Mouse (Mus musculus) stomach, postnatal 0 days (tissue): ENCODE results near the gene Primpol. TPM values are rescaled to one million over a fixed set of nuclear protein-coding genes. Genes with fewer than 3 reads are reported as not detected.

Experiments used
- ATAC-seq: fragments of 200-750 bp; cut with Nextera tagmentation; 2 replicates; pipeline ENCODE4 v1.8.0; 2017; ENCODE audit not compliant: low FRiP score, low TSS enrichment
- DNase-seq: peaks from one replicate; pipeline ENCODE4 v3.0.0-alpha.2; 2016; ENCODE audit warnings: low spot score
- H3K27ac ChIP-seq: fragments of 300-500 bp; sonication (generic); replicated peaks from 2 replicates; pipeline ENCODE4 v1.5.1; 2014; ENCODE audit warnings: mild to moderate bottlenecking, control low read depth
- H3K27me3 ChIP-seq: fragments of 300-500 bp; sonication (generic); 2 replicates; pipeline ENCODE4 v1.6.1; 2014; ENCODE audit warnings: low read length; ENCODE audit not compliant: control insufficient read depth, insufficient read depth
- H3K36me3 ChIP-seq: fragments of 300-500 bp; sonication (generic); 2 replicates; pipeline ENCODE4 v1.6.1; 2014; ENCODE audit warnings: low read length, mixed read lengths; ENCODE audit not compliant: control insufficient read depth, insufficient read depth
- H3K4me1 ChIP-seq: fragments of 300-500 bp; sonication (generic); replicated peaks from 2 replicates; pipeline ENCODE4 v1.6.1; 2014; ENCODE audit warnings: antibody characterized with exemption; ENCODE audit not compliant: control insufficient read depth, insufficient read depth
- H3K4me2 ChIP-seq: fragments of 300-500 bp; sonication (generic); replicated peaks from 2 replicates; pipeline ENCODE4 v1.6.1; 2014; ENCODE audit warnings: low read depth, mild to moderate bottlenecking, control low read depth, moderate library complexity
- H3K4me3 ChIP-seq: fragments of 300-500 bp; sonication (generic); 2 replicates; pipeline ENCODE4 v1.5.1; 2014; ENCODE audit warnings: low read depth, low read length, control low read depth
- H3K9ac ChIP-seq: fragments of 300-500 bp; sonication (generic); 2 replicates; pipeline ENCODE4 v1.6.1; 2014; ENCODE audit warnings: mild to moderate bottlenecking, low read length, control low read depth, mixed read lengths
- H3K9me3 ChIP-seq: fragments of 300-500 bp; sonication (generic); 2 replicates; pipeline ENCODE4 v1.6.1; 2016; ENCODE audit warnings: low read length; ENCODE audit not compliant: control insufficient read depth
- CTCF ChIP-seq: IDR thresholded peaks from 2 replicates; pipeline ENCODE4 v1.5.1; 2016; ENCODE audit warnings: antibody characterized with exemption, low read depth, mild to moderate bottlenecking, moderate library complexity
- EP300 ChIP-seq: optimal IDR thresholded peaks from 2 replicates; pipeline ENCODE3; 2016; ENCODE audit warnings: antibody characterized with exemption
- WGBS: fragments of 180-500 bp; shearing (Covaris S2); extraction: QIAGEN DNeasy Blood & Tissue Kit; methylation state at CpG from one replicate; pipeline ENCODE4 v1.1.7; 2014; 5-methylcytosine and 5-hydroxymethylcytosine counted together
- polyA plus RNA-seq: library from polyadenylated mRNA; unstranded; fragments of >200 nt; fragmentation: Nextera tagmentation; extraction: Ambion mirVana; gene quantifications from 2 replicates; pipeline ENCODE4 v1.2.1, GENCODE M21; 2015

Primpol gene
- polyA plus RNA-seq, 1 experiment from 2014 or later = 4.0 TPM

DNA sequence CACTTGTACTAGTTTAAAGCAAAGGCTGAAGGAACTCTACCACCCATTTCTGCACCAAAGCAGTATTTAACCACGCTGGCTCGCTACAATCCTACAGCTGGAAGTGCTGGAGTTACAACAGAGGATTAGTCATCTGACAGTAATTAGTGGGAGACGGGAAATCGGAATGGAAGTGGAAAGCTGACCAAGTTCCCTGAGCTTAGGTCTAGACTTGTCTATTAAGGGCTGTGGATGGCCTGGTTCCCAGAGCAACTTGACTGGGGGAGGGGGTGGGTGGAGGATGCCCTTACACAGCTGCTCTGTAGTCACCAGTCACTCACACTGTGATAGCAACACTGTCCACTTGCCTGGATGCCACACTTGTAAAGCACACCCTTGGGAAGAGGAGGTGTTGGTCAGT lies 3.6 kb downstream of the Primpol start:
- H3K27ac ChIP-seq = no peak overlapping the region
- 34% methylated on average over 4 of the region's 4 CpGs for WGBS
- no peaks in the 10 kb centered on the region for H3K4me1 ChIP-seq
- no peaks in the 10 kb centered on the region for H3K27me3 ChIP-seq
- H3K9ac ChIP-seq = no peak overlapping the region
- H3K9me3 ChIP-seq = no peaks in the 10 kb centered on the region
- no peak overlapping the region for H3K4me3 ChIP-seq
- no peaks in the 10 kb centered on the region for H3K36me3 ChIP-seq
- DNase-seq (no peak), ATAC-seq (no peak)
- no peak for TF ChIP-seq CTCF
- TF ChIP-seq EP300 = no peak
- H3K4me2 ChIP-seq = no peak overlapping the region

DNA sequence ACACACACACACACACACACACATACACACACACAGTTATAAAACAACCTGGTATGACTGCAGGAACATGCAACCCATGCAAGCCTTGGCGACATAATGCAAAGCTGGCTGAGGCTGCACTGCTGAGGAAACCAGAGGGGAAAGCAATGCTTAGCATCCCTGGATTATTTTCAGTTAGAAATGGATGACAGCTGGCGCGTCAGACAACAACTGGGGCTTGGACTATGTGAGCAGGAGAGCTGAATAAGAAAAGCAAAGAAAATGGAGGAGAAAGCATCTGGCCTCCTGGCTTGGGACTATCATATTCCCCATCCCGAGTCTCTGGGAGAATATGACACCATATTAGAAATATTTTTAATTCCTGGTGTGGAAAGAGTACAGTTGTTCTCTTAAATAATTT lies 4.1 kb downstream of the Primpol start:
- ATAC-seq (no peak), DNase-seq (no peak)
- no peaks in the 10 kb centered on the region for H3K36me3 ChIP-seq
- no peaks in the 10 kb centered on the region for H3K4me1 ChIP-seq
- H3K4me3 ChIP-seq = no peak overlapping the region
- H3K9ac ChIP-seq = no peak overlapping the region
- no peaks in the 10 kb centered on the region for H3K27me3 ChIP-seq
- TF ChIP-seq CTCF = no peak
- TF ChIP-seq EP300 = no peak
- WGBS = 68% methylated on average over 4 of the region's 4 CpGs
- H3K9me3 ChIP-seq = no peaks in the 10 kb centered on the region
- no peak overlapping the region for H3K27ac ChIP-seq
- H3K4me2 ChIP-seq = no peak overlapping the region

DNA sequence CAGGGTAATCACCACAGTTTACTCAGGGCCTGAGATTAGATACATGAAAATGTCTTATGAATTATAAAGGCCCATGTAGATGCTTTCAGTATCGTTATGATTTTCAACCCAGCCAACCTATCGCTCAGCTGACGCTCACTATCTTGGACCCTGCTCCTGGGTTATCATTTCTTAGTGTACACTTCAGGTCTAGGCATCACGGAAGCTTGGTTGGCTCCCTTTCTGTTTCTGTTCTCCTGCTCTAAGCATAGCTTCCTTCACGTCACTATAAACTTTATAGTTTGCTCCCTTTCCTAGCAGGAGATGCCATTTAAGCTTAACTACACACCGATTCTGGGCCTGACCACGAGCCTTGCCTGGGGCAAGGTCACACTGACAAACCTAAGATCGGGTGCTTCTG lies 5.5 kb downstream of the Primpol start:
- H3K27ac ChIP-seq = no peak overlapping the region
- DNase-seq (peak; percentile 23), ATAC-seq (peak; percentile 76)
- no peak overlapping the region for H3K4me3 ChIP-seq
- H3K4me2 ChIP-seq = no peak overlapping the region
- H3K4me1 ChIP-seq = no peaks in the 10 kb centered on the region
- H3K9ac ChIP-seq = no peak overlapping the region
- TF ChIP-seq CTCF = no peak
- TF ChIP-seq EP300 = no peak
- H3K9me3 ChIP-seq = no peaks in the 10 kb centered on the region
- 72% methylated on average over 8 of the region's 8 CpGs for WGBS
- H3K27me3 ChIP-seq = no peaks in the 10 kb centered on the region
- no peaks in the 10 kb centered on the region for H3K36me3 ChIP-seq

DNA sequence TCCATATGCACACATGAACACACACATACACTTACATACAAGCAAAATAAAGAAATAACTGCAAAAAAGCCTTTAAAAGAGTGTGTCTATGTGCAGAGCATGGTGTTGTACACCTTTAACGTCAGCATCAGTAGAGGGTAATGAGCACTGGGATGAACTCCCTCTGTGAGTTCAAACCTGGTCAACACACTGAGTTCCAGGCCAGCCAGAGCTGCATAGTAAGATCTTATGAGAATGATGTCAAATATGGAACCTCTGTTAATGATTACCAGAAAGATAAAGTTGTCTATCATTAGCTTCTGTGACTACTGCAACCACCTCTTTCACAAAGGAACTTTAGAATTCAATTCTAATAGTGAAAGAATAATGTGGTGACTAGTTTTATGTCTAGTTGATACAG lies 10.1 kb downstream of the Primpol start:
- Histone ChIP-seq H3K27me3 (no peaks in the 10 kb centered on the region), H3K4me3 (no peak overlapping the region), H3K9ac (no peak overlapping the region), H3K4me2 (no peak overlapping the region), H3K27ac (no peak overlapping the region), H3K4me1 (no peaks in the 10 kb centered on the region), H3K36me3 (no peaks in the 10 kb centered on the region), H3K9me3 (no peaks in the 10 kb centered on the region)
- ATAC-seq (0 out of 2 replicates have a peak, but pooled peaks have one; percentile 67), DNase-seq (no peak)
- no peak for TF ChIP-seq CTCF
- TF ChIP-seq EP300 = no peak
- 67% methylated on average over 1 of the region's 1 CpGs for WGBS

DNA sequence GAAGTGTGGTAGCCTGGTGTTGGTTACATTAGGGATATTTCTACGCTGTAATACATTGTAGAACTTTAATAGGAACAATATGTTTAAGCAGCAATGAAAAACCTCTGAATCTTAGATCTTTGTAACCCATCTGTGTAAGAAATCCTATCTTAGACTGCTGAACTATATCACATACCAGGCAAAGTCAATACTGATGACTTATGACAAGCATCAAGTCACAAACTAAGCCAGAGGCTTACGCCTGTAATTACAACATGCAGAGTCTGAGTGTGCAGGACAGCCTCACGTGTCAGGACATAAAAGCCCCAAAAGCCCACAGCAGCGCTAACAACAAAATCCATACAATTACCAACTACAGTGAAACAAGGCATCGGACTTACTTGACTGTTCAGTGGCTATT lies 13.4 kb downstream of the Primpol start:
- no peaks in the 10 kb centered on the region for H3K27me3 ChIP-seq
- ATAC-seq (no peak), DNase-seq (no peak)
- H3K9ac ChIP-seq = no peak overlapping the region
- TF ChIP-seq EP300 (no peak), CTCF (no peak)
- H3K4me3 ChIP-seq = no peak overlapping the region
- WGBS = 65% methylated on average over 5 of the region's 5 CpGs
- no peaks in the 10 kb centered on the region for H3K4me1 ChIP-seq
- H3K27ac ChIP-seq = no peak overlapping the region
- no peaks in the 10 kb centered on the region for H3K9me3 ChIP-seq
- H3K36me3 ChIP-seq = no peaks in the 10 kb centered on the region
- H3K4me2 ChIP-seq = no peak overlapping the region

DNA sequence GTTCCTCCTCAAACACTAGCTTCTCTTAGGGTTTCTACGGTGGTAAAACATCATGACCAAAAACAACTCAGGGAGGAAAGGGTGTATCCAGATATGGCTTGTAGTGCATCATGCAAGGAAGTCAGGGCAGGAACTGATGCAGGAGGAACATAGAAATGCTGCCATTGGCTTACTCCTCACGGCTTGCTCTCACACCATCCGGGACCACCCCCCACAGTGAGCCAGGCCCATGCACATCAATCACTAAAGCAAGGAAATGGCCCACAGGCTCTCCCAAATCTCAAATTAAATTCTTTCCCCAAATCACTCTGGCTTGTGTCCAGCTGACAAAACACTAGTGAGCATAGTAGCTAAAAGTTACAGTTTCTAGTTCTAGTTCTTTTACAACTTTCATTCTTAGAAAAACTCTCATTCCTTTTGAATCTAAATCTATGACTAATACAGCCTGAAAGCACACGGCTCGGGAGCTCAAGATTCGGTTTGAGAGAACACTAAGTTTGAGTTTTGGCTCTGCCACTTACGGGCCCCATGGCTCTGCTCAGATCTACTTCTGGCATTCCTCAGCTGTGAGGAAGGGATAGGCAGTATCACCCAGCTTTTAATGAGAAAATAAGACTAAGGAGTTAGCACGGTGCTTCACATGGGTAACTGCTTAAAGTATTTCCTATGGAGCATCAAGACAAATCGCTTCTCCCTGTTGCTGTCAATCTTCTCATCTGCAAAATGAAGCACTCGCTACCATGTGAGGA lies 15.9 kb downstream of the Primpol start:
- Histone ChIP-seq H3K9ac (no peak overlapping the region), H3K27ac (no peak overlapping the region), H3K9me3 (no peaks in the 10 kb centered on the region), H3K27me3 (no peaks in the 10 kb centered on the region), H3K4me1 (no peaks in the 10 kb centered on the region), H3K4me2 (no peak overlapping the region), H3K4me3 (no peak overlapping the region), H3K36me3 (no peaks in the 10 kb centered on the region)
- ATAC-seq (no peak), DNase-seq (no peak)
- TF ChIP-seq CTCF = no peak
- 46% methylated on average over 10 of the region's 10 CpGs for WGBS
